Mouse (Mus musculus) midbrain, embryonic 14.5 days (tissue): ENCODE data around the gene Klf12. TPM values are rescaled to one million over a fixed set of nuclear protein-coding genes. Genes with fewer than 3 reads are reported as not detected.

ENCODE experiments used
- ATAC-seq: fragments of 200-750 bp; cut with Nextera tagmentation; 2 replicates; pipeline ENCODE4 v1.8.0; 2017; ENCODE audit warnings: moderate number of reproducible peaks, moderate library complexity; ENCODE audit not compliant: low FRiP score, low TSS enrichment
- DNase-seq: peaks from one replicate; pipeline ENCODE4 v3.0.0-alpha.2; 2015
- H3K27ac ChIP-seq: fragments of 300-500 bp; sonication (generic); replicated peaks from 2 replicates; pipeline ENCODE4 v1.5.1; 2014; ENCODE audit warnings: mild to moderate bottlenecking, low read depth, low read length, moderate library complexity
- H3K27me3 ChIP-seq: fragments of 300-500 bp; sonication (generic); 2 replicates; pipeline ENCODE4 v1.6.1; 2014; ENCODE audit warnings: low read length, control low read depth, mixed read lengths; ENCODE audit not compliant: control insufficient read depth, insufficient read depth
- H3K36me3 ChIP-seq: fragments of 300-500 bp; sonication (generic); 2 replicates; pipeline ENCODE4 v1.6.1; 2014; ENCODE audit warnings: low read length, control low read depth; ENCODE audit not compliant: control insufficient read depth, insufficient read depth
- H3K4me1 ChIP-seq: fragments of 300-500 bp; sonication (generic); 2 replicates; pipeline ENCODE4 v1.6.1; 2014; ENCODE audit warnings: mild to moderate bottlenecking, antibody characterized with exemption, low read length, control low read depth; ENCODE audit not compliant: control insufficient read depth, insufficient read depth
- H3K4me2 ChIP-seq: fragments of 300-500 bp; sonication (generic); 2 replicates; pipeline ENCODE4 v1.6.1; 2014; ENCODE audit warnings: mild to moderate bottlenecking, low read length, moderate library complexity
- H3K4me3 ChIP-seq: fragments of 300-500 bp; sonication (generic); replicated peaks from 2 replicates; pipeline ENCODE4 v1.5.1; 2014; ENCODE audit warnings: low read depth, low read length
- H3K9ac ChIP-seq: fragments of 300-500 bp; sonication (generic); replicated peaks from 2 replicates; pipeline ENCODE4 v1.6.1; 2014; ENCODE audit warnings: mild to moderate bottlenecking, low read length, moderate library complexity
- H3K9me3 ChIP-seq: fragments of 300-500 bp; sonication (generic); 2 replicates; pipeline ENCODE4 v1.6.1; 2016; ENCODE audit warnings: low read length, control low read depth, mixed read lengths; ENCODE audit not compliant: control insufficient read depth
- WGBS: fragments of 180-500 bp; shearing (Covaris S2); extraction: QIAGEN DNeasy Blood & Tissue Kit; methylation state at CpG from one replicate; pipeline ENCODE4 v1.1.7; 2014; 5-methylcytosine and 5-hydroxymethylcytosine counted together
- polyA plus RNA-seq: library from polyadenylated mRNA; unstranded; fragments of >200 nt; fragmentation: Nextera tagmentation; extraction: Ambion mirVana; gene quantifications from 2 replicates; pipeline ENCODE4 v1.2.1, GENCODE M21; 2014

Gene Klf12
- polyA plus RNA-seq, 1 experiment from 2014 or later = 61.4 TPM

GRCm38 (mm10) chr14:100140370-100140769, 144.1 kb downstream of the Klf12 start:
- Histone ChIP-seq H3K4me3 (no peak overlapping the region), H3K9me3 (no peaks in the 10 kb centered on the region), H3K36me3 (peaks cover 6% of the 10 kb centered on the region), H3K27ac (no peak overlapping the region), H3K9ac (no peak overlapping the region), H3K4me1 (no peaks in the 10 kb centered on the region), H3K4me2 (no peak overlapping the region), H3K27me3 (no peaks in the 10 kb centered on the region)
- 93% methylated on average over 1 of the region's 1 CpGs for WGBS
- DNase-seq = no peak
- ATAC-seq = no peak

- 89% methylated on average over 9 of the region's 9 CpGs for WGBS
Observed at GRCm38 (mm10) chr14:100134304-100134703, 150.2 kb downstream of the Klf12 start.

GRCm38 (mm10) chr14:100132479-100132878, 152.0 kb downstream of the Klf12 start:
- Histone ChIP-seq H3K4me3 (no peak overlapping the region), H3K27ac (no peak overlapping the region), H3K9ac (no peak overlapping the region), H3K36me3 (no peaks in the 10 kb centered on the region), H3K4me1 (no peaks in the 10 kb centered on the region), H3K9me3 (no peaks in the 10 kb centered on the region), H3K4me2 (no peak overlapping the region), H3K27me3 (no peaks in the 10 kb centered on the region)
- no peak for DNase-seq
- no peak for ATAC-seq
- WGBS = 96% methylated on average over 4 of the region's 4 CpGs

More at GRCm38 (mm10) chr14:100134304-100134703, 150.2 kb downstream of the Klf12 start:
- no peaks in the 10 kb centered on the region for H3K4me1 ChIP-seq
- no peak overlapping the region for H3K9ac ChIP-seq
- H3K27ac ChIP-seq = no peak overlapping the region
- no peaks in the 10 kb centered on the region for H3K36me3 ChIP-seq
- H3K4me3 ChIP-seq = no peak overlapping the region
- H3K4me2 ChIP-seq = no peak overlapping the region
- no peaks in the 10 kb centered on the region for H3K9me3 ChIP-seq
- ATAC-seq = no peak
- DNase-seq = no peak
- H3K27me3 ChIP-seq = no peaks in the 10 kb centered on the region

GRCm38 (mm10) chr14:100126126-100126525, 158.4 kb downstream of the Klf12 start:
- Histone ChIP-seq H3K4me2 (no peak overlapping the region), H3K4me1 (no peaks in the 10 kb centered on the region), H3K9me3 (no peaks in the 10 kb centered on the region), H3K4me3 (no peak overlapping the region), H3K36me3 (no peaks in the 10 kb centered on the region), H3K27me3 (no peaks in the 10 kb centered on the region), H3K9ac (no peak overlapping the region), H3K27ac (no peak overlapping the region)
- DNase-seq (no peak), ATAC-seq (no peak)
- WGBS = 62% methylated on average over 6 of the region's 6 CpGs

GRCm38 (mm10) chr14:100121075-100121474, 163.4 kb downstream of the Klf12 start:
- WGBS = 96% methylated on average over 4 of the region's 4 CpGs

GRCm38 (mm10) chr14:100119866-100120265, 164.6 kb downstream of the Klf12 start:
- DNase-seq (no peak), ATAC-seq (no peak)
- no peaks in the 10 kb centered on the region for H3K9me3 ChIP-seq
- WGBS = 80% methylated on average over 3 of the region's 3 CpGs
- H3K36me3 ChIP-seq = no peaks in the 10 kb centered on the region
- H3K4me3 ChIP-seq = no peak overlapping the region
- H3K4me2 ChIP-seq = no peak overlapping the region
- H3K27me3 ChIP-seq = no peaks in the 10 kb centered on the region
- H3K27ac ChIP-seq = no peak overlapping the region
- no peak overlapping the region for H3K9ac ChIP-seq
- no peaks in the 10 kb centered on the region for H3K4me1 ChIP-seq

More at GRCm38 (mm10) chr14:100121075-100121474, 163.4 kb downstream of the Klf12 start:
- H3K9me3 ChIP-seq = no peaks in the 10 kb centered on the region
- H3K4me2 ChIP-seq = no peak overlapping the region
- H3K27ac ChIP-seq = no peak overlapping the region
- H3K4me1 ChIP-seq = no peaks in the 10 kb centered on the region
- DNase-seq (no peak), ATAC-seq (no peak)
- no peaks in the 10 kb centered on the region for H3K27me3 ChIP-seq
- H3K36me3 ChIP-seq = no peaks in the 10 kb centered on the region
- H3K4me3 ChIP-seq = no peak overlapping the region
- H3K9ac ChIP-seq = no peak overlapping the region

- H3K9me3 ChIP-seq = no peaks in the 10 kb centered on the region
- ATAC-seq (no peak), DNase-seq (no peak)
- no peaks in the 10 kb centered on the region for H3K4me1 ChIP-seq
- WGBS = 37% methylated on average over 6 of the region's 6 CpGs
- H3K36me3 ChIP-seq = no peaks in the 10 kb centered on the region
- H3K4me2 ChIP-seq = no peak overlapping the region
- no peak overlapping the region for H3K9ac ChIP-seq
- H3K27ac ChIP-seq = no peak overlapping the region
- H3K27me3 ChIP-seq = no peaks in the 10 kb centered on the region
- H3K4me3 ChIP-seq = no peak overlapping the region
Observed at GRCm38 (mm10) chr14:100113419-100113818, 171.1 kb downstream of the Klf12 start.

GRCm38 (mm10) chr14:100111735-100112134, 172.7 kb downstream of the Klf12 start:
- no peaks in the 10 kb centered on the region for H3K4me1 ChIP-seq
- H3K27me3 ChIP-seq = no peaks in the 10 kb centered on the region
- no peak overlapping the region for H3K4me3 ChIP-seq
- no peak for DNase-seq
- H3K9ac ChIP-seq = no peak overlapping the region
- WGBS = 9% methylated on average over 1 of the region's 1 CpGs
- no peaks in the 10 kb centered on the region for H3K36me3 ChIP-seq
- no peaks in the 10 kb centered on the region for H3K9me3 ChIP-seq
- H3K4me2 ChIP-seq = no peak overlapping the region
- no peak overlapping the region for H3K27ac ChIP-seq
- ATAC-seq = no peak

GRCm38 (mm10) chr14:100109563-100109962, 174.9 kb downstream of the Klf12 start:
- no peak overlapping the region for H3K27ac ChIP-seq
- H3K9ac ChIP-seq = no peak overlapping the region
- no peaks in the 10 kb centered on the region for H3K36me3 ChIP-seq
- H3K4me3 ChIP-seq = no peak overlapping the region
- DNase-seq = no peak
- no peaks in the 10 kb centered on the region for H3K9me3 ChIP-seq
- H3K4me1 ChIP-seq = peaks cover 4% of the 10 kb centered on the region
- no peak for ATAC-seq
- no peak overlapping the region for H3K4me2 ChIP-seq
- 11% methylated on average over 6 of the region's 6 CpGs for WGBS
- no peaks in the 10 kb centered on the region for H3K27me3 ChIP-seq
